10 mouse cellular contexts compared by ENCODE assay signal in the genomic region with DNA sequence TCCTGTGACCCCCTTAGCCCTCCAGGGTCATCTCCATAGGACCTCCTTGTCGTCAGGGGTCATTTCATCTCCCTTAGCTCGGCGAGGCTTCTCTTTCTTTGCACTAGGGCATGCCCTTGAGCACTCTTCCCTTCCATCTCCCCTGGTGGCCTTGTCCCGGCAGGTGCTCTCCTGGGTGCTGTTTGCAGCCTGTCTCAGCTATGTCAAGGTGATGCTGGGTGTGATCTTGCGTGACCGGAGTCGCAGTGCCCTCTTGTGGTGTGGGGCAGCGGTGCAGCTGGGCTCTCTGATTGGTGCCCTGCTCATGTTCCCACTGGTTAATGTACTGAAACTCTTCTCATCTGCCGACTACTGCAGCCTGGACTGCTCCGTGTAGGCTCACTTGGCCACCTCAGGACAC. TPM values are rescaled to one million over a fixed set of nuclear protein-coding genes. Genes with fewer than 3 reads are reported as not detected.
DNase-seq lines count a peak whose midpoint lies in the region; ATAC-seq and TF ChIP-seq lines count a peak whose summit lies in the region.
"Had no signal": no experiment of that assay in that cellular context is flagged by ENCODE, and none has a peak within 500 bp of the region (broad histone marks: within the 10 kb centered on the region; RNA-seq: fewer than 3 reads in every experiment).

No protein-coding gene starts in this region.

- no peaks in the 10 kb centered on the region for H3K4me1 ChIP-seq in midbrain, embryonic 16.5 days (ENCODE audit: control insufficient read depth, insufficient read depth, low read length)
- no peaks in the 10 kb centered on the region for H3K4me1 ChIP-seq in midbrain, embryonic 14.5 days (ENCODE audit: control insufficient read depth, insufficient read depth, low read length)
- peaks cover 15% of the 10 kb centered on the region for H3K4me1 ChIP-seq in olfactory bulb, adult 2 months (ENCODE audit: control insufficient read depth, insufficient read depth, low read length)

- WGBS in midbrain, embryonic 16.5 days = 58% methylated on average over 10 of the region's 10 CpGs
- 69% methylated on average over 10 of the region's 10 CpGs for WGBS in midbrain, embryonic 14.5 days
- 68% methylated on average over 10 of the region's 10 CpGs for WGBS in olfactory bulb, adult 2 months

- no peaks in the 10 kb centered on the region for H3K36me3 ChIP-seq in midbrain, embryonic 16.5 days (ENCODE audit: control insufficient read depth, insufficient read depth, low read length)
- H3K36me3 ChIP-seq in midbrain, embryonic 14.5 days (ENCODE audit: control insufficient read depth, insufficient read depth, low read length) = no peaks in the 10 kb centered on the region

- no peak overlapping the region for H3K4me2 ChIP-seq in midbrain, embryonic 16.5 days (ENCODE audit: low read length)
- no peak overlapping the region for H3K4me2 ChIP-seq in midbrain, embryonic 14.5 days (ENCODE audit: low read length)

- H3K9ac ChIP-seq in midbrain, embryonic 16.5 days (ENCODE audit: low read depth, low read length) = no peak overlapping the region
- no peak overlapping the region for H3K9ac ChIP-seq in midbrain, embryonic 14.5 days (replicated peaks; ENCODE audit: low read length)

- peak; percentile 25 for DNase-seq in gastrocnemius, postnatal 10 days
- no peak for DNase-seq in gastrocnemius, postnatal 25 days
- DNase-seq in midbrain, embryonic 14.5 days = no peak
- peak; percentile 54 for DNase-seq in adrenal gland, postnatal 14 days
- DNase-seq in gastrocnemius, postnatal 4 days (ENCODE audit: low spot score in 2 of 2) = no peak
- no peak for DNase-seq in urinary bladder, postnatal 36 days (ENCODE audit: low spot score in 2 of 2)

- H3K4me3 ChIP-seq in midbrain, embryonic 16.5 days (ENCODE audit: low read depth, low read length) = no peak overlapping the region
- H3K4me3 ChIP-seq in midbrain, embryonic 14.5 days (replicated peaks; ENCODE audit: low read depth, low read length) = no peak overlapping the region
- H3K4me3 ChIP-seq in olfactory bulb, adult 2 months (ENCODE audit: insufficient read depth, low read depth, low read length) = no peak overlapping the region
- H3K4me3 ChIP-seq: erythroblast, embryonic 14.5 days had no signal

- TF ChIP-seq POLR2A in olfactory bulb, adult 2 months (IDR thresholded peaks at IDR 0.05; ENCODE audit: insufficient read depth, low read depth, low read length) = no peak

- no peaks in the 10 kb centered on the region for H3K9me3 ChIP-seq in midbrain, embryonic 16.5 days (replicated peaks; ENCODE audit: control insufficient read depth, low read length, poor library complexity, severe bottlenecking)
- no peaks in the 10 kb centered on the region for H3K9me3 ChIP-seq in midbrain, embryonic 14.5 days (ENCODE audit: control insufficient read depth, low read length)

- no peaks in the 10 kb centered on the region for H3K27me3 ChIP-seq in midbrain, embryonic 16.5 days (ENCODE audit: control insufficient read depth, insufficient read depth, low read depth, low read length)
- no peaks in the 10 kb centered on the region for H3K27me3 ChIP-seq in midbrain, embryonic 14.5 days (ENCODE audit: control insufficient read depth, insufficient read depth, low read length)

- TF ChIP-seq CTCF in olfactory bulb, adult 2 months (IDR thresholded peaks at IDR 0.05; ENCODE audit: insufficient read depth, low read depth, low read length) = peak; percentile 60; the same call in 1 of the 2 replicates

- ATAC-seq in midbrain, embryonic 16.5 days = 0 out of 2 replicates have a peak, but pooled peaks have one; percentile 32
- no peak for ATAC-seq in midbrain, embryonic 14.5 days (ENCODE audit: low FRiP score, low TSS enrichment)

- no peak overlapping the region for H3K27ac ChIP-seq in midbrain, embryonic 16.5 days (ENCODE audit: low read length)
- H3K27ac ChIP-seq in midbrain, embryonic 14.5 days (replicated peaks; ENCODE audit: low read depth, low read length) = no peak overlapping the region
- no peak overlapping the region for H3K27ac ChIP-seq in olfactory bulb, adult 2 months (ENCODE audit: insufficient read depth, low read depth, low read length)
- H3K27ac ChIP-seq: macrophage had no signal

RNA-seq across cellular contexts. Expression of a gene that starts 11.5 kb away (rescaled TPM):
- total RNA-seq in gastrocnemius, postnatal 10 days (2021) = 1 to 10 TPM; 1.1 to 1.3 TPM
- under 1 TPM; 0.94 to 1.00 TPM for total RNA-seq in gastrocnemius, postnatal 25 days (2021)
- polyA plus RNA-seq in midbrain, embryonic 16.5 days (2015; fragmentation: Nextera tagmentation; extraction: Ambion mirVana) = 1.0 and 1.4 TPM in 2 replicates
- 0.42 and 0.74 TPM in 2 replicates for polyA plus RNA-seq in midbrain, embryonic 14.5 days (2014; fragmentation: Nextera tagmentation; extraction: Ambion mirVana)
- 1.6 and 2.4 TPM in 2 replicates for total RNA-seq in adrenal gland, postnatal 14 days (2021)
- not detected in 2 replicates for polyA plus RNA-seq in olfactory bulb, adult 2 months (2012; ENCODE audit: insufficient read depth, insufficient read length, low replicate concordance, missing spikeins)
- 1 to 10 TPM; 1.3 to 1.6 TPM for total RNA-seq in gastrocnemius, postnatal 4 days (2021)
- polyA plus RNA-seq: macrophage had no signal

RNA-seq across cellular contexts. Expression of a gene that starts 27.8 kb away (rescaled TPM):
- 1 to 10 TPM; 5.6 to 6.6 TPM for total RNA-seq in gastrocnemius, postnatal 10 days (2021)
- total RNA-seq in gastrocnemius, postnatal 25 days (2021) = 1 to 10 TPM; 2.2 to 2.9 TPM
- 57.5 and 59.1 TPM in 2 replicates for polyA plus RNA-seq in midbrain, embryonic 16.5 days (2015; fragmentation: Nextera tagmentation; extraction: Ambion mirVana)
- polyA plus RNA-seq in midbrain, embryonic 14.5 days (2014; fragmentation: Nextera tagmentation; extraction: Ambion mirVana) = 55.8 and 67.5 TPM in 2 replicates
- total RNA-seq in adrenal gland, postnatal 14 days (2021) = 8.2 and 8.5 TPM in 2 replicates
- polyA plus RNA-seq in olfactory bulb, adult 2 months (2012; ENCODE audit: insufficient read depth, insufficient read length, low replicate concordance, missing spikeins) = not detected in 2 replicates
- total RNA-seq in gastrocnemius, postnatal 4 days (2021) = 10 to 100 TPM; 11.1 to 14.3 TPM

Comparison
In these comparisons a context has a peak if more than half of its experiments do, and no peak if none do; other contexts are left out.
1. DNase-seq: peak in gastrocnemius, postnatal 10 days (single experiment) and adrenal gland, postnatal 14 days (single experiment); none in gastrocnemius, postnatal 25 days (single experiment), midbrain, embryonic 14.5 days (single experiment), gastrocnemius, postnatal 4 days (0 of 2) and urinary bladder, postnatal 36 days (0 of 2).